Mouse (Mus musculus) MEL (cell line): ENCODE results near the gene Ptprf. TPM values are rescaled to one million over a fixed set of nuclear protein-coding genes. Genes with fewer than 3 reads are reported as not detected.

Experiments used
- DNase-seq: peaks from one replicate; pipeline ENCODE4 v3.0.0; 2011; ENCODE audit warnings: low read depth, low spot score
- H3K27ac ChIP-seq: 2 replicates; pipeline ENCODE4 v1.5.1; 2012; ENCODE audit warnings: low read depth, mild to moderate bottlenecking, control low read depth, low read length, moderate library complexity; ENCODE audit not compliant: control insufficient read depth
- H3K27me3 ChIP-seq, 2 experiments: fragments of 150-350 bp in 1 of 2; sonication (generic) in 1 of 2; 2 replicates each; pipeline ENCODE4 v1.6.1; 2012; ENCODE audit warnings: low read length in 2 of 2, mild to moderate bottlenecking in 2 of 2, improper control_type of control experiment in 1 of 2, moderate library complexity in 1 of 2; ENCODE audit not compliant: insufficient read depth in 2 of 2, control insufficient read depth in 1 of 2
- H3K36me3 ChIP-seq, 2 experiments: 2 replicates each; pipeline ENCODE4 v1.6.1; 2012 to 2014; ENCODE audit warnings: low read length in 2 of 2, improper control_type of control experiment in 1 of 2, inconsistent platforms in 1 of 2, mild to moderate bottlenecking in 1 of 2; ENCODE audit not compliant: insufficient read depth in 2 of 2, control insufficient read depth in 1 of 2
- H3K4me1 ChIP-seq, 2 experiments: fragments of 150-350 bp in 1 of 2; sonication (generic) in 1 of 2; 2 replicates each; pipeline ENCODE4 v1.6.1; 2012; ENCODE audit warnings: low read length in 2 of 2, improper control_type of control experiment in 1 of 2, mild to moderate bottlenecking in 1 of 2; ENCODE audit not compliant: insufficient read depth in 2 of 2, control insufficient read depth in 1 of 2
- H3K4me3 ChIP-seq, 2 experiments: fragments of 150-350 bp in 1 of 2; sonication (generic) in 1 of 2; 2 replicates each; pipeline ENCODE4 v1.5.1; 2012; ENCODE audit warnings: low read depth in 2 of 2, low read length in 2 of 2, mild to moderate bottlenecking in 2 of 2, moderate library complexity in 2 of 2, control low read depth in 1 of 2, improper control_type of control experiment in 1 of 2; ENCODE audit not compliant: control insufficient read depth in 1 of 2, insufficient read depth in 1 of 2
- H3K79me2 ChIP-seq: 2 replicates; pipeline ENCODE4 v1.6.1; 2012; ENCODE audit warnings: mild to moderate bottlenecking, low read length, moderate library complexity; ENCODE audit not compliant: control insufficient read depth, poor library complexity, insufficient read depth
- H3K9ac ChIP-seq: 2 replicates; pipeline ENCODE4 v1.6.1; 2012; ENCODE audit warnings: low read depth, mild to moderate bottlenecking, control low read depth, low read length, moderate library complexity; ENCODE audit not compliant: control insufficient read depth, poor library complexity, severe bottlenecking
- H3K9me3 ChIP-seq: fragments of 150-350 bp; sonication (generic); replicated peaks from 2 replicates; pipeline ENCODE4 v1.6.1; 2012; ENCODE audit warnings: mild to moderate bottlenecking, low read length, improper control_type of control experiment, moderate library complexity; ENCODE audit not compliant: insufficient read depth
- BHLHE40 ChIP-seq: IDR thresholded peaks from 2 replicates; pipeline ENCODE4 v1.6.1; 2012; ENCODE audit warnings: low read depth, mild to moderate bottlenecking, inconsistent platforms, low read length, improper control_type of control experiment, borderline replicate concordance
- CHD2 ChIP-seq: IDR thresholded peaks from 2 replicates; pipeline ENCODE4 v1.6.1; 2011; ENCODE audit warnings: low read length, improper control_type of control experiment
- E2F4 ChIP-seq: IDR thresholded peaks from 2 replicates; pipeline ENCODE4 v1.6.1; 2011; ENCODE audit warnings: low read depth, low read length, improper control_type of control experiment, borderline replicate concordance
- EP300 ChIP-seq, 2 experiments: IDR thresholded peaks; 2 replicates each; pipeline ENCODE4 v1.6.1; 2011; ENCODE audit warnings: improper control_type of control experiment in 2 of 2, low read length in 2 of 2, low read depth in 1 of 2, mild to moderate bottlenecking in 1 of 2
- ETS1 ChIP-seq: IDR thresholded peaks from 2 replicates; pipeline ENCODE4 v1.6.1; 2012; ENCODE audit warnings: low read depth, mild to moderate bottlenecking, inconsistent platforms, low read length, improper control_type of control experiment, moderate library complexity
- GATA1 ChIP-seq: IDR thresholded peaks from 2 replicates; pipeline ENCODE4 v1.6.1; 2011; ENCODE audit warnings: low read depth, low read length, improper control_type of control experiment
- HCFC1 ChIP-seq: IDR thresholded peaks from 2 replicates; pipeline ENCODE4 v1.6.1; 2012; ENCODE audit warnings: low read depth, mild to moderate bottlenecking, inconsistent platforms, low read length, improper control_type of control experiment, moderate library complexity
- JUND ChIP-seq: IDR thresholded peaks from 2 replicates; pipeline ENCODE4 v1.6.1; 2011; ENCODE audit warnings: low read depth, mild to moderate bottlenecking, improper control_type of control experiment, low read length
- MAX ChIP-seq: IDR thresholded peaks from 2 replicates; pipeline ENCODE4 v1.6.1; 2011; ENCODE audit warnings: low read length, improper control_type of control experiment
- MAZ ChIP-seq: IDR thresholded peaks from 2 replicates; pipeline ENCODE4 v1.6.1; 2012; ENCODE audit warnings: low read depth, mild to moderate bottlenecking, inconsistent platforms, low read length, improper control_type of control experiment
- MEF2A ChIP-seq: IDR thresholded peaks from 2 replicates; pipeline ENCODE4 v1.6.1; 2014; ENCODE audit warnings: low read depth, mild to moderate bottlenecking, inconsistent platforms, low read length, improper control_type of control experiment; ENCODE audit not compliant: poor library complexity, insufficient replicate concordance, severe bottlenecking; ENCODE audit errors: extremely low read depth
- MXI1 ChIP-seq: IDR thresholded peaks from 2 replicates; pipeline ENCODE4 v1.6.1; 2011; ENCODE audit warnings: mild to moderate bottlenecking, low read depth, low read length, improper control_type of control experiment
- MYB ChIP-seq: IDR thresholded peaks from 2 replicates; pipeline ENCODE4 v1.6.1; 2011; ENCODE audit warnings: mild to moderate bottlenecking, low read depth, low read length, improper control_type of control experiment
- MYC ChIP-seq: IDR thresholded peaks from 2 replicates; pipeline ENCODE4 v1.6.1; 2011; ENCODE audit warnings: low read depth, mild to moderate bottlenecking, low read length, improper control_type of control experiment, moderate library complexity
- POLR2AphosphoS2 ChIP-seq: IDR thresholded peaks from 2 replicates; pipeline ENCODE4 v1.6.1; 2011; ENCODE audit warnings: low read length, improper control_type of control experiment
- POLR2AphosphoS5 ChIP-seq: IDR thresholded peaks from 2 replicates; pipeline ENCODE4 v1.6.1; 2012; ENCODE audit warnings: low read depth, borderline replicate concordance, mild to moderate bottlenecking, inconsistent platforms, low read length, moderate library complexity, mixed read lengths
- RCOR1 ChIP-seq: IDR thresholded peaks from 2 replicates; pipeline ENCODE4 v1.6.1; 2012; ENCODE audit warnings: low read depth, mild to moderate bottlenecking, inconsistent platforms, low read length, improper control_type of control experiment
- SIN3A ChIP-seq: IDR thresholded peaks from 2 replicates; pipeline ENCODE4 v1.6.1; 2012; ENCODE audit warnings: low read length, improper control_type of control experiment, inconsistent platforms
- TAL1 ChIP-seq: IDR thresholded peaks from 2 replicates; pipeline ENCODE4 v1.6.1; 2012; ENCODE audit warnings: mild to moderate bottlenecking, inconsistent platforms, low read length, moderate library complexity, mixed read lengths
- TBP ChIP-seq: IDR thresholded peaks from 2 replicates; pipeline ENCODE4 v1.8.0; 2011; ENCODE audit warnings: low read depth, low read length, improper control_type of control experiment
- TCF12 ChIP-seq: IDR thresholded peaks from 2 replicates; pipeline ENCODE4 v1.6.1; 2014; ENCODE audit warnings: low read depth, mild to moderate bottlenecking, inconsistent platforms, low read length, improper control_type of control experiment, moderate library complexity
- USF1 ChIP-seq: IDR thresholded peaks from 2 replicates; pipeline ENCODE4 v1.6.1; 2014; ENCODE audit warnings: low read depth, mild to moderate bottlenecking, inconsistent platforms, low read length, improper control_type of control experiment, moderate library complexity
- USF2 ChIP-seq, 2 experiments: IDR thresholded peaks; 2 replicates each; pipeline ENCODE4 v1.6.1; 2011 to 2012; ENCODE audit warnings: improper control_type of control experiment in 2 of 2, low read length in 2 of 2, borderline replicate concordance in 1 of 2, inconsistent platforms in 1 of 2, low read depth in 1 of 2, mild to moderate bottlenecking in 1 of 2; ENCODE audit not compliant: insufficient read depth in 1 of 2
- ZC3H11A ChIP-seq: IDR thresholded peaks from 2 replicates; pipeline ENCODE4 v1.6.1; 2012; ENCODE audit warnings: low read depth, mild to moderate bottlenecking, inconsistent platforms, low read length, improper control_type of control experiment
- ZNF384 ChIP-seq: IDR thresholded peaks from 2 replicates; pipeline ENCODE4 v1.6.1; 2012; ENCODE audit warnings: low read depth, mild to moderate bottlenecking, inconsistent platforms, low read length, improper control_type of control experiment
- polyA plus RNA-seq, 2 experiments: library from polyadenylated mRNA; stranded (reverse) in 1 of 2; unstranded in 1 of 2; fragments of >175 nt in 1 of 2; fragments of >200 nt in 1 of 2; gene quantifications; 2 replicates each; pipeline versions ENCODE4 v1.2.1 to v1.2.4; 2012; ENCODE audit warnings: low replicate concordance in 2 of 2, low read depth in 1 of 2; ENCODE audit not compliant: insufficient read length in 2 of 2, insufficient read depth in 1 of 2, missing spikeins in 1 of 2
- total RNA-seq: library from RNA; depleted of rRNA; stranded (reverse); fragments of 300-350 nt; gene quantifications from 2 replicates; pipeline ENCODE4 v1.2.3, GENCODE M21; 2012

The Ptprf gene
- total and polyA plus RNA-seq, 3 experiments: 0.04 TPM; not detected in 2

- Histone ChIP-seq H3K79me2 (no peaks in the 10 kb centered on the region), H3K36me3 (no peaks in the 10 kb centered on the region), H3K27me3 (peaks cover 3 to 6% of the 10 kb centered on the region in 2 experiments), H3K4me1 (peaks cover 2 to 3% of the 10 kb centered on the region in 2 experiments; a peak in 1 of 4 replicates), H3K9ac (no peak overlapping the region), H3K27ac (no peak overlapping the region), H3K9me3 (no peaks in the 10 kb centered on the region), H3K4me3 (no peak overlapping the region)
- DNase-seq: peak; percentile 32
- TF ChIP-seq BHLHE40 (0 out of 2 replicates have a peak, but pooled peaks have one; percentile 7), EP300 (IDR thresholded peaks at IDR 0.05; ENCODE audit: low read depth in 1 of 2, low read length in 2 of 2) (no peak), TCF12 (no peak), E2F4 (no peak), SIN3A (no peak), POLR2AphosphoS5 (no peak), USF2 (IDR thresholded peaks at IDR 0.05; ENCODE audit: borderline replicate concordance in 1 of 2, insufficient read depth in 1 of 2, low read depth in 1 of 2, low read length in 2 of 2) (peak in 1 of 2 experiments; percentile 56; a peak in 1 of 4 replicates), ETS1 (no peak), GATA1 (no peak), POLR2AphosphoS2 (no peak), USF1 (peak; percentile 90), MYC (no peak), MAX (peak; percentile 83)
These were observed 35.3 kb upstream of the Ptprf start for GRCm38 (mm10) chr4:118326476-118326875.

GRCm38 (mm10) chr4:118320636-118321035 is 29.4 kb upstream of the Ptprf start:
- H3K79me2 ChIP-seq: no peaks in the 10 kb centered on the region
- no peaks in the 10 kb centered on the region for H3K9me3 ChIP-seq
- H3K27ac ChIP-seq: no peak overlapping the region
- no peak for TF ChIP-seq MXI1
- TF ChIP-seq CHD2: no peak
- TF ChIP-seq MYB: no peak
- TF ChIP-seq RCOR1: no peak
- TF ChIP-seq USF1: no peak
- TF ChIP-seq ZC3H11A: no peak
- no peak for TF ChIP-seq TAL1
- TF ChIP-seq MAZ: no peak
- no peak for TF ChIP-seq TCF12
- TF ChIP-seq TBP: no peak
- no peak for TF ChIP-seq SIN3A
- TF ChIP-seq ZNF384: no peak
- no peak for TF ChIP-seq MEF2A
- TF ChIP-seq HCFC1: no peak
- no peak for TF ChIP-seq JUND
- no peaks in the 10 kb centered on the region for H3K36me3 ChIP-seq
- no peak overlapping the region for H3K4me3 ChIP-seq
- no peaks in the 10 kb centered on the region for H3K4me1 ChIP-seq
- no peak for DNase-seq
- H3K9ac ChIP-seq: no peak overlapping the region
- peaks cover 8 to 16% of the 10 kb centered on the region in 2 experiments for H3K27me3 ChIP-seq
